Mouse (Mus musculus) limb, embryonic 11.5 days (tissue): ENCODE results near the gene Prdm1. TPM values are rescaled to one million over a fixed set of nuclear protein-coding genes. Genes with fewer than 3 reads are reported as not detected.

ENCODE experiments used
- ATAC-seq: fragments of 200-750 bp; cut with Nextera tagmentation; 2 replicates; pipeline ENCODE4 v1.8.0; 2017; ENCODE audit warnings: low read depth; ENCODE audit not compliant: insufficient number of reproducible peaks, low FRiP score, low TSS enrichment
- DNase-seq: peaks from one replicate; pipeline ENCODE4 v3.0.0-alpha.2; 2015; ENCODE audit warnings: low spot score
- H3K27ac ChIP-seq: fragments of 300-500 bp; sonication (generic); replicated peaks from 2 replicates; pipeline ENCODE4 v1.5.1; 2014; ENCODE audit warnings: low read depth, mild to moderate bottlenecking, low read length
- H3K27me3 ChIP-seq: fragments of 300-500 bp; sonication (generic); 2 replicates; pipeline ENCODE4 v1.6.1; 2014; ENCODE audit warnings: mild to moderate bottlenecking, low read length, mixed read lengths; ENCODE audit not compliant: control insufficient read depth, insufficient read depth
- H3K36me3 ChIP-seq: fragments of 300-500 bp; sonication (generic); 2 replicates; pipeline ENCODE4 v1.6.1; 2014; ENCODE audit warnings: mild to moderate bottlenecking, low read length, moderate library complexity, mixed read lengths; ENCODE audit not compliant: control insufficient read depth, insufficient read depth
- H3K4me1 ChIP-seq: fragments of 300-500 bp; sonication (generic); 2 replicates; pipeline ENCODE4 v1.6.1; 2014; ENCODE audit warnings: low read length, mixed read lengths; ENCODE audit not compliant: control insufficient read depth, insufficient read depth
- H3K4me2 ChIP-seq: fragments of 300-500 bp; sonication (generic); 2 replicates; pipeline ENCODE4 v1.6.1; 2014; ENCODE audit warnings: low read depth, mild to moderate bottlenecking, moderate library complexity; ENCODE audit not compliant: severe bottlenecking
- H3K4me3 ChIP-seq: fragments of 300-500 bp; sonication (generic); 2 replicates; pipeline ENCODE4 v1.5.1; 2014; ENCODE audit warnings: low read depth, low read length
- H3K9ac ChIP-seq: fragments of 300-500 bp; sonication (generic); 2 replicates; pipeline ENCODE4 v1.6.1; 2014; ENCODE audit warnings: mild to moderate bottlenecking, low read length
- H3K9me3 ChIP-seq: fragments of 300-500 bp; sonication (generic); 2 replicates; pipeline ENCODE4 v1.6.1; 2016; ENCODE audit warnings: low read length; ENCODE audit not compliant: control insufficient read depth
- WGBS: fragments of 180-500 bp; shearing (Covaris S2); extraction: QIAGEN DNeasy Blood & Tissue Kit; methylation state at CpG from one replicate; pipeline ENCODE4 v1.1.7; 2014; 5-methylcytosine and 5-hydroxymethylcytosine counted together
- polyA plus RNA-seq: library from polyadenylated mRNA; unstranded; fragments of >200 nt; fragmentation: Nextera tagmentation; extraction: Ambion mirVana; gene quantifications from 2 replicates; pipeline ENCODE4 v1.2.1, GENCODE M21; 2014

Gene Prdm1
- polyA plus RNA-seq, 1 experiment from 2014 or later: 3.6 TPM

GRCm38 (mm10) chr10:44432235-44432634 lies 96.1 kb downstream of the Prdm1 start:
- H3K4me3 ChIP-seq: no peak overlapping the region
- no peaks in the 10 kb centered on the region for H3K27me3 ChIP-seq
- no peak overlapping the region for H3K27ac ChIP-seq
- H3K4me2 ChIP-seq: no peak overlapping the region
- H3K4me1 ChIP-seq: no peaks in the 10 kb centered on the region
- WGBS: 77% methylated on average over 11 of the region's 11 CpGs
- no peaks in the 10 kb centered on the region for H3K9me3 ChIP-seq
- H3K36me3 ChIP-seq: no peaks in the 10 kb centered on the region; the same call in 1 of the 2 replicates
- DNase-seq (no peak), ATAC-seq (no peak)
- no peak overlapping the region for H3K9ac ChIP-seq

GRCm38 (mm10) chr10:44431689-44432088 lies 96.6 kb downstream of the Prdm1 start:
- ATAC-seq: no peak

GRCm38 (mm10) chr10:44429177-44429888 lies 99.0 kb downstream of the Prdm1 start:
- 87% methylated on average over 14 of the region's 14 CpGs for WGBS

More at GRCm38 (mm10) chr10:44431689-44432088, 96.6 kb downstream of the Prdm1 start:
- Histone ChIP-seq H3K4me1 (no peaks in the 10 kb centered on the region), H3K9me3 (no peaks in the 10 kb centered on the region), H3K4me2 (no peak overlapping the region), H3K4me3 (no peak overlapping the region), H3K36me3 (no peaks in the 10 kb centered on the region; the same call in 1 of the 2 replicates), H3K27me3 (no peaks in the 10 kb centered on the region), H3K27ac (no peak overlapping the region), H3K9ac (no peak overlapping the region)
- DNase-seq: no peak
- WGBS: 82% methylated on average over 4 of the region's 4 CpGs

GRCm38 (mm10) chr10:44427891-44428361 lies 100.4 kb downstream of the Prdm1 start:
- no peak overlapping the region for H3K27ac ChIP-seq
- no peak for ATAC-seq
- WGBS: 71% methylated on average over 11 of the region's 12 CpGs
- no peak overlapping the region for H3K9ac ChIP-seq
- no peaks in the 10 kb centered on the region for H3K9me3 ChIP-seq
- DNase-seq: no peak
- H3K4me1 ChIP-seq: no peaks in the 10 kb centered on the region
- no peak overlapping the region for H3K4me3 ChIP-seq
- H3K36me3 ChIP-seq: no peaks in the 10 kb centered on the region; the same call in 1 of the 2 replicates
- H3K4me2 ChIP-seq: no peak overlapping the region
- no peaks in the 10 kb centered on the region for H3K27me3 ChIP-seq

More at GRCm38 (mm10) chr10:44429177-44429888, 99.0 kb downstream of the Prdm1 start:
- no peak overlapping the region for H3K4me2 ChIP-seq
- H3K4me3 ChIP-seq: no peak overlapping the region
- DNase-seq: no peak
- no peaks in the 10 kb centered on the region for H3K4me1 ChIP-seq
- no peaks in the 10 kb centered on the region; the same call in 1 of the 2 replicates for H3K36me3 ChIP-seq
- no peak overlapping the region for H3K27ac ChIP-seq
- no peak overlapping the region for H3K9ac ChIP-seq
- no peak for ATAC-seq
- H3K27me3 ChIP-seq: no peaks in the 10 kb centered on the region
- H3K9me3 ChIP-seq: no peaks in the 10 kb centered on the region

GRCm38 (mm10) chr10:44427426-44427825 lies 100.9 kb downstream of the Prdm1 start:
- Histone ChIP-seq H3K4me2 (no peak overlapping the region), H3K4me3 (no peak overlapping the region), H3K27ac (no peak overlapping the region), H3K9ac (no peak overlapping the region), H3K9me3 (no peaks in the 10 kb centered on the region), H3K4me1 (no peaks in the 10 kb centered on the region), H3K27me3 (no peaks in the 10 kb centered on the region), H3K36me3 (no peaks in the 10 kb centered on the region; the same call in 1 of the 2 replicates)
- ATAC-seq (no peak), DNase-seq (no peak)
- 95% methylated on average over 11 of the region's 11 CpGs for WGBS

- no peak overlapping the region for H3K4me2 ChIP-seq
- no peaks in the 10 kb centered on the region for H3K36me3 ChIP-seq
- no peak overlapping the region for H3K9ac ChIP-seq
- no peak overlapping the region for H3K4me3 ChIP-seq
- ATAC-seq (no peak), DNase-seq (no peak)
- H3K27me3 ChIP-seq: no peaks in the 10 kb centered on the region
- no peaks in the 10 kb centered on the region for H3K9me3 ChIP-seq
- WGBS: 81% methylated on average over 6 of the region's 6 CpGs
- H3K4me1 ChIP-seq: no peaks in the 10 kb centered on the region
- H3K27ac ChIP-seq: no peak overlapping the region
These were observed 103.3 kb downstream of the Prdm1 start for GRCm38 (mm10) chr10:44425013-44425412.

GRCm38 (mm10) chr10:44421896-44422295 lies 106.4 kb downstream of the Prdm1 start:
- H3K36me3 ChIP-seq: no peaks in the 10 kb centered on the region
- no peaks in the 10 kb centered on the region for H3K4me1 ChIP-seq
- no peak overlapping the region for H3K9ac ChIP-seq
- no peak overlapping the region for H3K4me2 ChIP-seq
- no peaks in the 10 kb centered on the region for H3K27me3 ChIP-seq
- WGBS: 83% methylated on average over 1 of the region's 1 CpGs
- DNase-seq: no peak
- no peak overlapping the region for H3K27ac ChIP-seq
- H3K4me3 ChIP-seq: no peak overlapping the region
- ATAC-seq: no peak
- H3K9me3 ChIP-seq: no peaks in the 10 kb centered on the region

GRCm38 (mm10) chr10:44420211-44420610 lies 108.1 kb downstream of the Prdm1 start:
- Histone ChIP-seq H3K4me3 (no peak overlapping the region), H3K4me1 (no peaks in the 10 kb centered on the region), H3K36me3 (no peaks in the 10 kb centered on the region), H3K4me2 (no peak overlapping the region), H3K27me3 (no peaks in the 10 kb centered on the region), H3K9me3 (no peaks in the 10 kb centered on the region), H3K27ac (no peak overlapping the region), H3K9ac (no peak overlapping the region)
- 72% methylated on average over 3 of the region's 3 CpGs for WGBS
- DNase-seq (no peak), ATAC-seq (no peak)
